Mouse (Mus musculus) embryonic facial prominence, embryonic 12.5 days (tissue): ENCODE data around the gene Itln1. TPM values are rescaled to one million over a fixed set of nuclear protein-coding genes. Genes with fewer than 3 reads are reported as not detected.

Source experiments
- ATAC-seq: fragments of 200-750 bp; cut with Nextera tagmentation; 2 replicates; pipeline ENCODE4 v1.8.0; 2017; ENCODE audit not compliant: insufficient number of reproducible peaks, insufficient read depth, low FRiP score, low TSS enrichment
- H3K27ac ChIP-seq: fragments of 300-500 bp; sonication (generic); 2 replicates; pipeline ENCODE4 v1.5.1; 2016; ENCODE audit warnings: mild to moderate bottlenecking
- H3K27me3 ChIP-seq: fragments of 300-500 bp; sonication (generic); 2 replicates; pipeline ENCODE4 v1.6.1; 2016; ENCODE audit warnings: mild to moderate bottlenecking, moderate library complexity
- H3K36me3 ChIP-seq: fragments of 300-500 bp; sonication (generic); 2 replicates; pipeline ENCODE4 v1.6.1; 2016; ENCODE audit warnings: mild to moderate bottlenecking
- H3K4me1 ChIP-seq: fragments of 300-500 bp; sonication (generic); 2 replicates; pipeline ENCODE4 v1.6.1; 2016
- H3K4me2 ChIP-seq: fragments of 300-500 bp; sonication (generic); replicated peaks from 2 replicates; pipeline ENCODE4 v1.6.1; 2016; ENCODE audit warnings: mild to moderate bottlenecking, moderate library complexity
- H3K4me3 ChIP-seq: fragments of 300-500 bp; sonication (generic); 2 replicates; pipeline ENCODE4 v1.5.1; 2016; ENCODE audit warnings: mild to moderate bottlenecking
- H3K9ac ChIP-seq: fragments of 300-500 bp; sonication (generic); 2 replicates; pipeline ENCODE4 v1.6.1; 2016; ENCODE audit warnings: mild to moderate bottlenecking, moderate library complexity
- H3K9me3 ChIP-seq: fragments of 300-500 bp; sonication (generic); 2 replicates; pipeline ENCODE4 v1.6.1; 2016; ENCODE audit warnings: mild to moderate bottlenecking, moderate library complexity
- WGBS: fragments of 180-500 bp; shearing (Covaris S2); methylation state at CpG from one replicate; pipeline ENCODE4 v1.1.7; 2016; 5-methylcytosine and 5-hydroxymethylcytosine counted together
- polyA plus RNA-seq: library from polyadenylated mRNA; unstranded; fragments of >200 nt; fragmentation: Nextera tagmentation; extraction: Ambion mirVana; gene quantifications from 2 replicates; pipeline ENCODE4 v1.2.1, GENCODE M21; 2016

Gene Itln1
- polyA plus RNA-seq, 1 experiment from 2014 or later = not detected

GRCm38 (mm10) chr1:171513234-171513633, 21.9 kb downstream of the Itln1 start:
- no peaks in the 10 kb centered on the region for H3K4me1 ChIP-seq
- H3K4me2 ChIP-seq = no peak overlapping the region
- no peak for ATAC-seq
- no peak overlapping the region for H3K4me3 ChIP-seq
- H3K9ac ChIP-seq = no peak overlapping the region
- no peaks in the 10 kb centered on the region for H3K36me3 ChIP-seq
- no peaks in the 10 kb centered on the region for H3K9me3 ChIP-seq
- H3K27me3 ChIP-seq = no peaks in the 10 kb centered on the region
- WGBS = 89% methylated on average over 2 of the region's 2 CpGs
- H3K27ac ChIP-seq = no peak overlapping the region

- ATAC-seq = no peak
- no peak overlapping the region for H3K27ac ChIP-seq
Observed at GRCm38 (mm10) chr1:171504586-171504985, 30.5 kb downstream of the Itln1 start.

GRCm38 (mm10) chr1:171503592-171504291, 31.4 kb downstream of the Itln1 start:
- Histone ChIP-seq H3K9me3 (0 out of 2 replicates have a peak, but pooled peaks cover 3% of the 10 kb centered on the region), H3K4me2 (peak overlapping the region; percentile 68), H3K9ac (peak overlapping the region; percentile 71), H3K27me3 (no peaks in the 10 kb centered on the region), H3K4me1 (0 out of 2 replicates have a peak, but pooled peaks cover 3% of the 10 kb centered on the region), H3K27ac (peak overlapping the region; percentile 88), H3K4me3 (peak overlapping the region; percentile 64), H3K36me3 (no peaks in the 10 kb centered on the region)
- ATAC-seq = peak; percentile 3; the same call in 1 of the 2 replicates
- under 1% methylated on average over 53 of the region's 53 CpGs for WGBS

More at GRCm38 (mm10) chr1:171504586-171504985, 30.5 kb downstream of the Itln1 start:
- Histone ChIP-seq H3K4me3 (0 out of 2 replicates have a peak overlapping the region, but pooled peaks have one; percentile 4), H3K9me3 (0 out of 2 replicates have a peak, but pooled peaks cover 3% of the 10 kb centered on the region), H3K4me2 (peak overlapping the region; percentile 68), H3K9ac (peak overlapping the region; percentile 7; the same call in 1 of the 2 replicates), H3K4me1 (0 out of 2 replicates have a peak, but pooled peaks cover 3% of the 10 kb centered on the region), H3K36me3 (no peaks in the 10 kb centered on the region), H3K27me3 (no peaks in the 10 kb centered on the region)
- 71% methylated on average over 4 of the region's 4 CpGs for WGBS

- Histone ChIP-seq H3K4me2 (peak within 1 kb of the TSS; percentile 68), H3K36me3 (no peaks in the 10 kb centered on the region), H3K4me3 (peak within 1 kb of the TSS; percentile 64), H3K27ac (peak within 1 kb of the TSS; percentile 88), H3K4me1 (0 out of 2 replicates have a peak, but pooled peaks cover 3% of the 10 kb centered on the region), H3K27me3 (no peaks in the 10 kb centered on the region), H3K9ac (peak within 1 kb of the TSS; percentile 71), H3K9me3 (0 out of 2 replicates have a peak, but pooled peaks cover 3% of the 10 kb centered on the region)
- ATAC-seq = peak; percentile 84
- under 1% methylated on average over 19 of the region's 19 CpGs for WGBS
Observed at GRCm38 (mm10) chr1:171503250-171503591, 31.9 kb downstream of the Itln1 start, which contains the start of gene Alyref2. Gene Alyref2, plus strand, starts transcription at chr1:171503478.

- Histone ChIP-seq H3K4me2 (peak overlapping the region; percentile 68), H3K27me3 (no peaks in the 10 kb centered on the region), H3K36me3 (no peaks in the 10 kb centered on the region), H3K9me3 (0 out of 2 replicates have a peak, but pooled peaks cover 3% of the 10 kb centered on the region), H3K9ac (no peak overlapping the region), H3K4me3 (peak overlapping the region; percentile 64; the same call in 1 of the 2 replicates), H3K4me1 (0 out of 2 replicates have a peak, but pooled peaks cover 3% of the 10 kb centered on the region), H3K27ac (peak overlapping the region; percentile 88)
- under 1% methylated on average over 14 of the region's 14 CpGs for WGBS
- peak; percentile 86 for ATAC-seq
Observed at GRCm38 (mm10) chr1:171502388-171503249, 32.5 kb downstream of the Itln1 start.

GRCm38 (mm10) chr1:171501636-171502080, 33.4 kb downstream of the Itln1 start:
- 0 out of 2 replicates have a peak, but pooled peaks cover 3% of the 10 kb centered on the region for H3K4me1 ChIP-seq
- ATAC-seq = no peak
- WGBS = 7% methylated on average over 5 of the region's 5 CpGs
- H3K27me3 ChIP-seq = no peaks in the 10 kb centered on the region
- no peak overlapping the region for H3K9ac ChIP-seq
- peak overlapping the region; percentile 28 for H3K4me2 ChIP-seq
- H3K4me3 ChIP-seq = no peak overlapping the region
- H3K9me3 ChIP-seq = 0 out of 2 replicates have a peak, but pooled peaks cover 3% of the 10 kb centered on the region
- H3K36me3 ChIP-seq = no peaks in the 10 kb centered on the region
- H3K27ac ChIP-seq = peak overlapping the region; percentile 43

- Histone ChIP-seq H3K27me3 (no peaks in the 10 kb centered on the region), H3K9me3 (0 out of 2 replicates have a peak, but pooled peaks cover 1% of the 10 kb centered on the region), H3K27ac (peak overlapping the region; percentile 43; the same call in 1 of the 2 replicates), H3K36me3 (no peaks in the 10 kb centered on the region), H3K4me1 (0 out of 2 replicates have a peak, but pooled peaks cover 3% of the 10 kb centered on the region), H3K4me2 (no peak overlapping the region), H3K9ac (no peak overlapping the region), H3K4me3 (no peak overlapping the region)
- WGBS = 62% methylated on average over 6 of the region's 6 CpGs
- ATAC-seq = no peak
Observed at GRCm38 (mm10) chr1:171501016-171501610, 34.0 kb downstream of the Itln1 start.

- Histone ChIP-seq H3K9ac (no peak overlapping the region), H3K4me3 (no peak overlapping the region), H3K27me3 (no peaks in the 10 kb centered on the region), H3K27ac (no peak overlapping the region), H3K36me3 (no peaks in the 10 kb centered on the region), H3K4me1 (0 out of 2 replicates have a peak, but pooled peaks cover 3% of the 10 kb centered on the region), H3K4me2 (no peak overlapping the region), H3K9me3 (no peaks in the 10 kb centered on the region)
- ATAC-seq = no peak
- WGBS = 71% methylated on average over 5 of the region's 5 CpGs
Observed at GRCm38 (mm10) chr1:171499856-171500255, 35.2 kb downstream of the Itln1 start.

GRCm38 (mm10) chr1:171495371-171495770, 39.7 kb downstream of the Itln1 start:
- no peak overlapping the region for H3K4me2 ChIP-seq
- H3K9me3 ChIP-seq = 0 out of 2 replicates have a peak, but pooled peaks cover 3% of the 10 kb centered on the region
- no peak overlapping the region for H3K9ac ChIP-seq
- H3K27ac ChIP-seq = no peak overlapping the region
- 91% methylated on average over 6 of the region's 6 CpGs for WGBS
- H3K27me3 ChIP-seq = no peaks in the 10 kb centered on the region
- H3K4me1 ChIP-seq = no peaks in the 10 kb centered on the region
- no peak for ATAC-seq
- no peak overlapping the region for H3K4me3 ChIP-seq
- no peaks in the 10 kb centered on the region for H3K36me3 ChIP-seq

GRCm38 (mm10) chr1:171494241-171494640, 40.9 kb downstream of the Itln1 start:
- Histone ChIP-seq H3K27me3 (no peaks in the 10 kb centered on the region), H3K4me2 (no peak overlapping the region), H3K4me3 (no peak overlapping the region), H3K36me3 (no peaks in the 10 kb centered on the region), H3K9me3 (peaks cover 9% of the 10 kb centered on the region), H3K9ac (no peak overlapping the region), H3K4me1 (no peaks in the 10 kb centered on the region), H3K27ac (no peak overlapping the region)
- ATAC-seq = no peak
- WGBS = 89% methylated on average over 13 of the region's 13 CpGs

GRCm38 (mm10) chr1:171478968-171479367, 56.1 kb downstream of the Itln1 start:
- Histone ChIP-seq H3K9me3 (peaks cover 10% of the 10 kb centered on the region; the same call in 1 of the 2 replicates), H3K36me3 (no peaks in the 10 kb centered on the region), H3K4me2 (no peak overlapping the region), H3K9ac (no peak overlapping the region), H3K4me3 (no peak overlapping the region), H3K4me1 (no peaks in the 10 kb centered on the region), H3K27ac (no peak overlapping the region), H3K27me3 (no peaks in the 10 kb centered on the region)
- ATAC-seq = no peak
- WGBS = 47% methylated on average over 2 of the region's 2 CpGs
